Mouse (Mus musculus) c-Kit-positive CD71-negative TER-119-negative erythroid progenitor cells, embryonic 14.5 days (primary cell): ENCODE measurements around the gene Mmel1.

Experiments
- DNase-seq: peaks from one replicate; pipeline ENCODE4 v3.0.0-alpha.2; 2013; ENCODE audit warnings: low read depth

The Mmel1 gene

DNA sequence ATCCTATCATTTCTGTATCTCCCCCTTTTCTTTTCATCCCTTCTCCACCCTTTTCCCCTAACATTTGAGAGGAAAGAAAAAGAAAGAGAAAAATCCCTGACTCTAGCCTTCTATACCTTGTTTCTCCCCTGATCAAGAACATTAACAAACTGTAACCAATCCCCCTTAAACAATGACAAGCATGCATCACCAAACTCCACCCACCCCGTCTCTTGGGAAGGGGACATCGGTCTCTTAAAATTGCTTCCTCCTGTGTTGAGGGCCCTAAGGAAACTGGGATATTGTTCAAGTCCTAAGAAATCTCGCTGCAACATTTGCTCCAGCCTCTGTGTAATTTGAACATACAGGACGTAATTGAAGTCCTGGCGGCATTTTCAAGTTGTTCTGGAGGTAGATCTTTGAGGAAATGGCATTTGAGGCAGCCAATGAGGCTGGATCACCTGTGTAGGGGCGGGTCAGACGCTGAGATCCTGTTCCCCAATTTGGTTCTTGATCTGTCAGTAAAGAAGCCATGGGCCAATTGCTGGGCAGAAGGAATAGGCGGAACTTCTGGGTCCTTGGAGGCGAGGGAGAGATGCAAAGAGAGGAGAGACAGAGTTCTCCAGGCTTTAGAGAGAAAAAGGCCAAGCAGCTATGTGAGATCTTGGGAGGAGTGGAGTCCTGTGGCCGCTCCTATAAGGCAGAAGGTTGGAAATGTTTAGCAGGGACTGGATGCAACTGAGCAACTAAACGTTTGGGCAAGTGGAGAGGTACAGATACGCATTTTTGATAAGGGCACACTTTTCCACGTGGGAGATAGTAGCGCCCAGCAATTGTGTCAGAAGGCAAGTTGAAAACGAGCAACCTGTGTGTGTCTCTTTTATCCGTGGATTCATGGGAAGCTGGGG, 35.0 kb downstream of the Mmel1 start:
- DNase-seq: peak; percentile 83

DNA sequence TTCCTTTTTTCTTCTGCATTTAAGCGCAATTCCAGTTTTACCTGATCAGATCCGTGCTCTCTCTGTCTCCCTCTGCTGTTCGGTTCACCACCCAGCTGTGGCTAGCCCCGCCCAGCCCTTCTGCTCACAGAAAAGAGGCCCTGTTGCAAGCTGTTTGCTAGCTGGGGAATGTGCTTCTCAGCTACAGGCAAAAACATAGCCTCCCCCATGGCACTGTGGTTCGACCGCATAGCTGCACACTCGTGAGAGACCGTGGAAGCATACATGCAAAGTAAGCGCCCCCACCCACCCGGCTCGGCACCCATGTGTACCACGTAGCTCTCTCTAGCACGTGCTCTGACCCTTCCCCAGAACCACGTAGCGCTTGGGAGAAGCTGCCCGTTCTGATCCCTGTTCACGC, 38.4 kb downstream of the Mmel1 start:
- DNase-seq: peak; percentile 74

DNA sequence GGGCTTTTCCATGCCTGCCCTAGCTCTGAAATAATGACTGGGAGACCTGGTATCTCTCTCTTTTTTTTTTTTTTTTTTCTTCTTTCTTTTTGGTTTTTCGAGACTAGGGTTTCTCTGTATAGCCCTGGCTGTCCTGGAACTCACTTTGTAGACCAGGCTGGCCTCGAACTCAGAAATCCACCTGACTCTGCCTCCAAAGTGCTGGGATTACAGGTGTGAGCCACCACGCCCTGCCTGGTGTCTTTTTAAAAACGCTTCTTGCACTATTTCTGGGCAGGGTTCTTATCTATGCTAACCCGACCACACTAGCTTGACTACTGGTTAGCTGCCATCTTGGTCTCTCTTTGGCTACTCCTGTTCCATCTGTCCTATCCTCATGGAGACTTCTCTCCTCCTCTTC, 39.1 kb downstream of the Mmel1 start:
- no peak for DNase-seq

DNA sequence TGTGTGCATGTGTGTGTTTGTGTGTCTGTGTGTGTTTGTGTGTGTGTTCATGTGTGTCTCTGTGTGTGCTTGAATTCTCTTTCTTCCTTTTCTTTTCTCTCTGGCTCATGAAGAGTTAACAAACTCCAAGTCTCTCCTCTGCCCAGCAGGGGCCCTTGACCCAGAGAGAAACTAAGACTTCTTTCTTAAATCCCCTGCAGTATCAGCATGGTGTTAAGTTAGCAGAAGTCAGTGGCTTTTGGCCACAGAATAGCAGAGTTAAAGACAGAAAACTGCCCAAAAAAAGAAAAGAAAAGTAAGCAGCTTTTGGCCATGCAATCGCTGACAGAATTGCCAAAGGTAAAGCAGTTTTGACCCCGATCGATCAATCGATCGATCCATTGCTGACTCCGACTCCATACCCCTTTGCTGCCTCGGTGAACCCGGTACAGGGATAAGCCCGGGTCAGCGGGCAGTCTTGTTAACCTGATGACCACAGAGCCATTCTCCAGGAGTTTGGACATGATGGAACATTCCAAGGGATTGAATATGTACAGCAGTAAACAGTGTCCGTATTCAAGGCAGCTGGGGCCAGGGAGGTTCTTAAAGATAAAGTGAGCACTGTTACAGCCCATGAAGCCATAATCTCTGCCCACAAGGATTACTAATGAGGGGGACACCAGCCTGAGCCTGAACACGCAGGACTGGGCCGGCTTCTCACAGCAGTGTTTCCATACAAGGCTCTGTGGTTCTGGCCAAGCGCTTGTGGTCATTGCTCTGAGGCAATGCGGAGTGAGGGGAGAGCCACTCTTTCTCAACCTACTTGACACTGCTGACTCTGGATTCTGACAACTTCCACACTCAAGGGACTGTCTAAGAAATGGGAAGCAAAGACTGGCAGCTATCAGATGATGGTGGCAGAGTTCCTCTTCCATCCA, 41.5 kb downstream of the Mmel1 start:
- DNase-seq: no peak

DNA sequence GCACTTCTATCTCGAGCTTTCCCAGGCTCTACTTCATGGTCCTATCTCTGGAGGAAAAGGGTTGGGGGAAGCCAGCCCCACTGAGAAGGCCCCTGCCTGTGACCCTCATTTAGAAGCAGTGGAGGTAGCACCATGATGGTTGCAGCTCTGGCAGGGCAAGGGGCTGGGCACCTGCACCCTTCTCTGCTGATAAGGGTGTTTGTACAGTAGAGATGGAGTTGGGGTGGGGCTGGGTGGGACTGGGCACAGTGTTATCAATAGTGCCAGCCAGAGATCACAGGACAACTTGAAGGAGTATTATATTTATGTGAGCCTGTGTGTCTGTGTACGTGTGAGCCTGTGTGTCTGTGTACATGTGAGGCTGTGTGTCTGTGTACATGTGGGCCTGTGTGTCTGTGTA, 42.3 kb downstream of the Mmel1 start:
- DNase-seq: no peak

DNA sequence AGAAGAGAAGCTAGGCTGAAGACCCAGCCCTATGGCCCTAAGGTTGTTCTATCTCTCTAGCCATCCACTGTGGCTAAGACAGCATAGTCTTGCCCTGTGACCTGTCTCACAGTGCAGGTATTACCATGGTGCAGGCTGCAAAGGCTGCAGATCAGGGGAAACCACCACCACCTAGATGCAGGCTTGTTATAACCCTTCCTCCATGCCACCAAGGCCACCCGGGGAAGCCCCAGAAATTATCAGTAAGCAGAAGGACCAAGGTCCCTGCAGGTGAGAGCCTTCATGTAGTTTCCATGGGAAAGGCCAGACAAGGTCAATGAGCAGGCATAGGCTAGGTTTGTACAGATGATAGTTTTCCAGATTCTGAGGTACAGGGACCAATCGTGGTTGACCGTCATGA, 44.5 kb downstream of the Mmel1 start:
- no peak for DNase-seq

DNA sequence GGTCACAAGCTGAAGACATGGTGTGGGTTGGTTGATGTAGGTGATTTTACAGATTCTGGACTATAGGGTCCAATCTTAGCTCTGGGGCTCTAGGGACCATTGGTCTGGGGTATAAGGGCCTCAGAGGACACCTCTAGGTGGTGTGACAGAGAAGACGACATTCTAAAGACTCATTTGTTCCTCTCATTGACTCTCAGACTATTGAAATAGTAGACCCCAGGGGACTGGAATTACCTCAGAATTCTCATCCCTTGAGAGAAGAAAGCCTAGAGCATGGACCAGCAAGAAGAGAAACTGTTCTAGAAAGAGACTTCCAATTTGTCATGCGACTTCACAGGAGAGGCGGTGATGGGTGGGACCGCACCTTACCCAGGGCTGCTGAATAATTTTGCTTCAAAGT, 44.9 kb downstream of the Mmel1 start:
- no peak for DNase-seq

DNA sequence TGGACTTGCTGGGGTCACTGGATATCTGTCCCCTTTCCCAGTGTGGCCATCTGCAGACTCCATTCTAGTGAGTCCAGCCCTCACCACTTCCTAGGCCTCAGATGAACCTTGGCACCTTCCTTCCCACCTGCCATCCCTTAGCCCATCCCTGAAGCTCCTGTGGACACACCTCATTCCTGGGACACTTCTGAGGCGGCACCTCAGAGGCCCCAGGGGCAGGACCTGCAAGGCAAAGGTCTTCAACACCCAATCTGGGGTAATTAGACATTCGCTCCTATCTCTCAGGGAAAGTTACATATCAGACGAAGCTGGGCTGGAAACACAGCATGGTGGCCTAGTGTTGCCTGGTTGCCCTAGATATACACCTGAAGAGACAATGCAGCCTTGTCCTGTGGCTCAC, 45.3 kb downstream of the Mmel1 start:
- DNase-seq: no peak

DNA sequence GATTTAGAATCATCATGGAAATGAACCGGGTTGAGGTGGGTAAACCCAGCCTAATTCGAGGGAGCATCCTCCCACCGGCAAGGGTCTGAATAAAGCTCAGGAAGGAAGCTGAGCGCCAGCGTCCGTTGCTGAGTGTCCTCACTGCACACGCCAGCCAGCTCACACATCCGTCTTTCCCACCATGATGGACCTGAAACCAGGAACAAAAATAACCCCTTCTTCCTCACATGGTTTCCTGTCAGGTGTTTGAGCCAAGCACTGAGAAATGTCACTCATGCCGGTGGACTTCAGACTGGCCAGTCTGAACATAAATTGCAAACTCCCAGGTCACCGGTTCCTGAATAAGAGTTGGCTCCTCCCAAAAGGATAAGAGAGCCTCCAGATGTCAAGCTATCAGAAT, 45.9 kb downstream of the Mmel1 start:
- DNase-seq: no peak

DNA sequence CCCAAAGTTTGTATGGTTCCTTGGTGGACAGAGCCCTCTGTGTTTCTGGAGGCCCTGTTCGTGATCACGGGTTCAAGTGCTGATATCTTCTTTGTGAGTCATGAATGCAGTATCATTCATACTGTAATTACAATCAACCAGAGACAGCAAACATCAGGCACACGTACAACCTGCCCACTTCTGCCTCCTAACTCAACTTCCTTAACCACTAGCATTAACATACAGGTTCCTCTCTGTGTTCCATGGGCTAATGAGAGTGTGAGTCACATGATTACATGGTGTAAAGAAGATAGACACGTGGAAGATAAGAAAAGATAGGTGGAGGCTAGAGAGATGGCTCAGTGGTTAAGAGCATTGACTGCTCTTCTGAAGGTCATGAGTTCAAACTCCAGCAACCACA, 47.3 kb downstream of the Mmel1 start:
- DNase-seq: no peak

DNA sequence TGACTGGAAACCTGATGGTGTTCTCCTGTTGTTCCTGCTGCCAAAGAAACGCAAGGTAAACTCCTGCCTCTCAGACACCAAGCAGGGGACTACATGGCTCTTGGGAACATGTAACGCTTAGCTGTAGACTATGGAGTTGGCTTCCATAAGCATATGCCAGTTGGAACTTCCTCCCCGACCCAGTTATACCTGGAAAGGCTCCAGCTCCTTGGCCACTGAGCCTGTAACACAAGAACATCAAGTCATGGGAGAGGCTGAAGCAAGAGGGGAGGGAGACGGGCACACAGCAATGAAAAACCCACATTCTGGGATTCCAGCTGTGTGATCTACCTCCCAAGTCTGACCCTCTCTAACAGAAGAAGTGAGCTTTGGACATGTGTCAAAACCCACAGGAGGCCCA, 52.9 kb downstream of the Mmel1 start:
- no peak for DNase-seq

DNA sequence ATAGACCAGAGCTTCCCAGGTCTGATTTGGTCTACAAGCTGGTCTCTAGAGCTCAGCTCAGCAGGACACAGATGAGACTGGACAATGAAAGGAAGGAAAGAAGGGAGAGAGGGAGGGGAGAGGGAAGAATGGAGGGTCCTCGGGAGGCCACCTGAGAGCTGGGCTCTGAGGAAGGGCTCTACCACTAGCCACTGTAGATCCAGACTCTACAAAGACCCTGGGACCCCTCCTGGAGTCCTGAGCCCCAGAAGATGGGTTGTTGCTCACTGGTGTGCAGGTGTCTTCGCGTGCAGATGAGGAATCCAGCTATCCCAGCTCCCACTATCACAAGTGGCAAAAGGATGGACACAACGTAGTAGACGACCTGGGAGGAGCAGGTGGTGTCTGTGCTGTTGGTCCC, 53.5 kb downstream of the Mmel1 start:
- DNase-seq: no peak

DNA sequence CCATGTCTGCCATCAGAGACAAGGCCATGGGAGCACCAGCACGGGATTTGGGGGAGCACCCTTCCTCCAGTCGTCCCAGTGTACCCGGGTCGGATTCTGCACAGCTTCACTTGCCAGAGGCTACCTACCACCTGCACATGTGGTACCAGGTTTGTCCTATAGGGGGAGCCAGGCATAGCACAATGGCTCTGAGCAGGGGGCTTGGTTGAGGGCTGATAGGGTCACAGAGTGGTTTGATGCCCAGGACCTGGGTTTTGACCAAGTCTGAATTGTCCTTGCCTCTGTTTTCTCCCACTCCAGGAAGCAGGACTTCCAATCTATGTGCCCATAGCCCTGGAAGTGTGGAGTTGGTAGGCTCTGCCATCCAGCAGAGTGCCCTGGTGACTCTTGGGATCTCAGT, 56.0 kb downstream of the Mmel1 start:
- DNase-seq: no peak

DNA sequence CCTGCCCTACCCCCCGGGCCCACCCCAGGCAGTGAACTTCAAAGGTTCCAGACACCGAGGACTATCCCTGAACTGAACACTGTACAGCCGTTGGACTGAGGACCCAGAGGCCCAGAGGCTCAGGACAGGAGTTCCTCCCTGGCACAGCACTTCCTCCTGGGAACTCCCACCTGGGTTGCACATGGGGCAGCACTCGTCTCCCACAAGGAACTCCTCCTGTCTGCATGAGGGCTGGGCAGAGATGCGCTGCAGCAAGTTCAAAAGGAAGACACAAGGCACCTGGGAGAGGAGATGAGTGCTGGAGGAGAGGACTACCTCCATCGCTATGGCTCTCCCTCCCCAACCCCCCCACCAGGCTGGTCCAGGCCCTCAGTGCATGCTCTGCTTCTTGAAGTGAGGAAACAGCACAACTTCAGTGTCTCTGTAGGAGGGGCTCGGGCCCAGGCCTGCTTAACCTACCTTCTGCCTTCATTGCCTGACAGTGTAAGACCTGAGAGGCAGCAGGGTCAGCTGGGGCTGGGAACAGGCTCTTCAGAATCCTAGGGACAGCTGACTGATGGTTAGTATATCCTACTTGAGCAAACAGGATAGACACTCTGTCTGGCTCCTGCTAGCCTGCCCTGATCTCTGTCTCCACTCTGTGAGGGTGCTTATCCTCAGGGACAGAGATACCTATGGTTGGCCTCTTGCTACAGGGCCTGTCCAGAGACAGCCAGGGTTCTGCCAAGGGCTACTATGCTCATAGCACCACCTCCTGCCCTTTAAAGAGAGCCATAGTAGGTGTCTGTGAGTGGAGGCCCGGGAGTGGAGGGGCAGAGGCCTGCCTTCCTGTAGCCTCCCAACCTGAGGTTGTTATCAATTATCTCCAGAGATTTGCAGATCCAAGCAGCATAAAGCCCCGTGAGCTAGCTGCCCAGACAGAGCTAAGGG, 57.8 kb downstream of the Mmel1 start:
- no peak for DNase-seq

DNA sequence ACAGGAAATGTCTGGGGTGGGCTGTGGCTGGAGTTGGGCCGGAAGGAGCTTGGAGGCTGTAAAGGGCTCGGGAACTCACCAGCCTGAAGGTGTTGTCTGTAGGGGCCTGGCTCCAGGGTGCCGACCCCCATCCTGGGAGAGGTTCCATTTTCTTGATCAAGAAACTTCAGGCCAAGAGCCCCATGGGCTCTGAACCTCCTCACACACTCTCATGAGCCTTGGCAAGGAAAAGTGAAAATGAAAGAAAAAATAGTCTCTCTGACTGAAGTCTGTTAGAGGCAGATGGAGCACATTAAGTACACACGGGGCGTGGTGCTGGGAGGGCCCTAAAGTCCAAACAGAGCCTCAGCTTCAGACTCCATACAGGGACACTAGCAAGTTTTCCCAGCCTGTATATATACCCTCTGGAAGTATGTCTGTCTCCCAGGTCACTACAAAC, 58.5 kb downstream of the Mmel1 start:
- no peak for DNase-seq

DNA sequence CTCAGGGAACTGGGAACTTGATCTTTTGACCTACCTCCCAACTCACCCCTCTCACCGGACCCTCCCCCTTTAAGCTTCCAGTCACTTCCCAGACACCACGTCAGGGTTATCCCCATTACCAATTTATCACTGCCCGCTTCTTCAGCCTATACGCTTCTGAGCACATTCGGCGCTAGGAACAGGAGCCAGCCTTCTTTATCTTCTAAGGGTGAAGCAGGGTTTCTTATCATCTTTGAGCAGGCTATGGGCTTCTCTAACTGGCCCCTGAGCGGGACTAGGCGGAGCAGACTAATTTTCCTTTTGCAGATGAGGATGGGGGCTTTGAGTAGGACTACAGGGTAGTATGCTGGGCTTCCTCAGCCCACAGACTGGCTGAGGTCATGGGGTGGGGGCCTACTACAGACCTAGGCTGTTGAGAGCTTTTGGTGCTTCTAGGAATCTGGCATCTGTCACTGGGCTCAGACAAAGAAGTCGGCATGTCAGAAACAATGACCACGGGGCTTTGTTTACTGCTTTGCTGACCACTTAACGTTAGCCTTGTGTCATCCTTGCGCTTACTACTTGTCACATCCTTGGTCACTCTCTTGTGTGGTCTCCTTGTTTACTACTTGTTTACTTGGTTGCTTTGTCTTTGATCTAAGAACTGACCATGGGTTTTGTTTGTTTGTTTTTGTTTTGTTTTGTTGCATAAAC, 59.2 kb downstream of the Mmel1 start, which contains the start of gene Tnfrsf14:
Gene Tnfrsf14, minus strand, starts transcription at position 169 of the 693 bp plus-strand sequence.
- no peak for DNase-seq

DNA sequence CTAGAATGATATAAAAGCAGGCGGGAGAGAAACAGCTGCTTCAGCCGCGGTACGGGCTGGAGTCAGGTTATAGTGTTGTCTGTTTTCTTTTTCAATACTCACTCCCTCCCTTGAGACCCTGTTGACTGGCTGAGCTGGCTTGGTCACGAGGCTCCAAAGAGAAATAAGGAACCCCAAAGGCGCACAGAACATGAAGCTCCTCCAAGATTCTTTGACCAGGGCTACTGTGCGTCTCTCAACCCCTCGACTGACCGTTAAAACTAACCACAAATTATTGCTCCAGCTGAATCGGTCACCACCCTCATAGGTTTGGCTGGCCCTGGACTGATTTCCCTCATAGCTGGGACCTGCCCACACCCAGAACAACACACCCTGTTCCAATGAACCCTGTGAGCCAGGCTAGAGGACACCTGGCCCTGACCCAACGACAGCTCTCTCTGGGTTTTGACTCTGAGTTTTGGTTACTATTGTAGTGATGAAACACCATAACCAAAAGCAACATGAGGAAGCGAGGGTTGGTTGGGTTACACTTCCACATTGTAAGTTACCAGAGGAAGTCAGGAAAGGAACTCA, 59.8 kb downstream of the Mmel1 start:
- DNase-seq: no peak

DNA sequence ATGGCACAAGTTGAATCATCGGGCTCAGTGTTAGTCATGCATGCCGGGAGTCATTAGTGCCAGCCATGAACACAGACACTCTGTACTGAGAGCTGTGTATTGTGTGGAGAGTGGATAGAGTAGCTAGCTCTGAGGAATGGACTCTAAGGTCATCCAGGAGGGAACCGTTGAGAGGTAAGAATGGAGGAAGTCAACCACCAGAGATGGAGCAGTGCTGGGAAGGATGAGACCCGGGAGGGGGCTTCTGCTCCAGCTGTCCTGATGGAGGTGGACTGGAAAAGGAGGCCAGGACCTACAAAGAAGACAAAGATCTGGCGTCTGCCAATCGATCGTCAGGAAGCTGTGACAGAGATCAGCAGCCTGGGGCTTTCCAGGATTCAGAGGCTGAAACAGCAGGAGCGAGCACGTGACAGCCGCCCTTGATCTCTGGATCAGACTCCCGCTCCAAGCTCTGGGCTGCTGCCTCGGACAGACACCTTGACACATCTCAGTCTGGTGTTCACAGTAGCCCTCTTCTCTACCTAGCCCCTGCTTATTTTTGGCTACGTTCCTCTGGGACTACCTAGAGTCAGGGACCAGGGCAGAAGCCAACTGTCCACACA, 64.0 kb downstream of the Mmel1 start:
- DNase-seq: no peak

DNA sequence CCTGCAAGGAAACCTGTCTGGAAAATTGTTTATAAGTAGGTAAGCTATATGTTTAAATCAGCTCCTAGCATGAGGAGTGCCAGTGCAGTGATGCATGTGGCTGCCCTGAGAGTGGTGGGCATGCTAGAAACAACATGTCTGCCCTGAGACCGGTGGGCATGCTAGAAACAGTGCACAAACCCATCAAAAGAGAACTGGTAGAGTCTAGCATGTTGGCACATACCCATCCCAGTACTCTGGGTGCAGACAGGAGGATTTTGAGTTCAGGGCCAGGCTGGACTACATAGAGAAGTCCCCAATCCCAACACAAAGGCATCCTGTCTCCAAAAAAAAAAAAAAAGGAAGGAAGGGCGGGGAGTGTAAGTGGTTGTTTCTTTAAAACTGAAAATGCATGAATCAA, 65.4 kb downstream of the Mmel1 start:
- DNase-seq: no peak

DNA sequence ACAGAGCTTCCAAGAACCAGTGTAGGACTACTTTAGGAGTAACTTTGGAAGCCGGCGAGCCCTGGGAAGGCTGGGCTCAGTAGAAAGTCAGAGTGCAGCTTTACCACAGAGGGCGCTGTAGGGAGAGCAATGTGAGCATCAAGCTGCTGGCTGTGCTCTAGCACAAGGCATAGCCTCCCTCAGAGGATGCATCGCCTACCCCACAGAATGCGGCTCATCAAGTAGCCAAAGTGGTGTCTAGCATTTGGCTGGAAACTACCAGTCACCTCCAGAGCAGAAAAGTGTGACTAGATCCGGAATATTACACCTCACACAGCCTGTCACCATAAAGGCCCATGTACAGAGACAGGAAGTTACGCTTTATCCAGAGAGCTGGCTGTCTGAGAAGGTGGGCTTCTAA, 66.4 kb downstream of the Mmel1 start:
- DNase-seq: no peak
